Mouse (Mus musculus): ENCODE measurements at regions not wholly inside any gene's neighbourhood (a gene's known extent, or its start where the extent isn't known, plus 50 kb on each side); places are given as distances from the start of the nearest gene placed in this dataset.

GRCm38 (mm10) chr7:36133026-36133425 is 330.2 kb upstream of the Zfp507 start:
- TF ChIP-seq POLR2A (IDR thresholded peaks at IDR 0.05; ENCODE audit: borderline replicate concordance, extremely low read depth, low read depth, low read length): no peak
- TF ChIP-seq CTCF (IDR thresholded peaks at IDR 0.05; ENCODE audit: insufficient read depth, low read length): no peak
